Mouse (Mus musculus): Measurements from ENCODE around the gene Ethe1. TPM values are rescaled to one million over a fixed set of nuclear protein-coding genes. Genes with fewer than 3 reads are reported as not detected.

Gene Ethe1
- polyA plus RNA-seq (2017; shearing (Covaris generic)), result 12.2 TPM

GRCm38 (mm10) chr7:24587330-24588105 lies at the start of gene Ethe1, which contains the start of gene Zfp575:
Gene Ethe1, plus strand, starts transcription at chr7:24587543.
Gene Zfp575, minus strand, starts transcription at chr7:24587641.

GRCm38 (mm10) chr7:24546068-24546614 lies 41.2 kb upstream of the Ethe1 start, which contains the start of the genes Pinlyp and Xrcc1:
Gene Pinlyp, minus strand, starts transcription at chr7:24546118.
Gene Xrcc1, plus strand, starts transcription at chr7:24546289.

DNA sequence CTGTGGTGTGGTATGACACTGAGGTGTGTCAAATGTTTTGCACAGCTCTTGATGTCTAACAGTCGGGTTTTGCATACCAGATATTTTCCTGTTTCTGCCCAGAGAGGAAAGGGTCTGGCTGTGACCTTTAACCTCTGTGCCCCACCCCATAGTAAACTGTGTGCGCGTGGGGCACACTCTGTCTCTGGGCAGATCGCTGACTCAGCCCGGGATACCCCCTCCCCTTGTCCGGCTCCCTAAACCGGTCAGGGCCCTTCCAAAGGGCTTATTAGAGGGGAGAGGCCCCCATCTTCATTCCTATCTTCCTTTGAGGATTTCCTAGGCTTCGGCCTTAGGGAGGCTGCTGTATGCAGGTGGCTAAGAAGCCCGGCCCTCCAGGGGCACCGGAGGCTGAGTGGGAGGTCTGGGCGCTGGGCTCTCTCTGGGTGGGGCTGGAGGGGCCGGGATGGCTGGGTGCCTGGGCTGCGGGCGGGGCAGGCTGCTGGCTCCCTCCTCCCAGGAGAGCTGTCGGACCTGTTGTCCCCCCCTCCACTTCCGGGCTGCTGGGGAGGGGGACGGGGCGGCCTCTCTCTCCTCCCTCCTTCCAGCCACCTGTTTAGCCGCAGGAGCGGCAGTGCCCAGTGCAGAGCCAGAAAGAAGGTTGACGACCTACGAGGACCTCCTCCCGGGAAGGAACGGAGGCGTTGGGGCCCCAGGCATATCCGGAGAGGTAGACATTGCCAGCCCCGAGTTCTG lies 23.0 kb downstream of the Ethe1 start, which contains the start of gene Phldb3:
Gene Phldb3 (plus strand): TSS at position 620 of the 735 bp plus-strand sequence.

DNA sequence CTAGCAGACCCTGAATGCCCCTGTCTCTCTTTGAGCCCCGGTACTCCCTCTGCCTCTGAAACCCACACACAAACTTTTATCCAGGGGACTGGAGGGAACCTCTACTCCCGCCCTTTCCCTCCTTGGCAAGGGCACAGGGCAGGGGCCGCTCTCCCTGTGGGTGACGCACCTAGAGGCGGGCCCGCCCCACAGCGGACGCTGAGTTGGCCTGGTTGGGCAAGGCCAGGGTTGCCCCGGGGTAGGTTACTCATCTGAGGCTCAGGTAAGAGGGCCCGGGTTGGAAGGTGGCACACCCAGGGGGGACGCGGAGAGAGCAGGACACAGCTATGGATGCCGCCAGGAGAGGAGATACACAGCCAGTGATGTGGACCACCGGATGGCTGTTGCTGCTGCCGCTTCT lies 48.9 kb downstream of the Ethe1 start, which contains the start of gene Lypd3:
Gene Lypd3 (plus strand): TSS at position 287 of the 400 bp plus-strand sequence.

Other genes with a start within 250 kb of the Ethe1 start
- gene Lypd5, start 238.3 kb upstream of the Ethe1 start, polyA plus RNA-seq (2017; shearing (Covaris generic)), result not detected
- 179 TPM for gene Kcnn4, start 217.3 kb upstream of the Ethe1 start, polyA plus RNA-seq (2017; shearing (Covaris generic))
- 54.1 TPM for gene Smg9, start 187.9 kb upstream of the Ethe1 start, polyA plus RNA-seq (2017; shearing (Covaris generic))
- gene Irgc1, start 135.2 kb upstream of the Ethe1 start, polyA plus RNA-seq (2017; shearing (Covaris generic)), result 0.70 TPM
- 14.3 TPM for gene Plaur, start 125.1 kb upstream of the Ethe1 start, polyA plus RNA-seq (2017; shearing (Covaris generic))
- gene Cadm4, start 105.5 kb upstream of the Ethe1 start, polyA plus RNA-seq (2017; shearing (Covaris generic)), result 0.40 TPM
- 1.0 TPM for gene Zfp428, start 80.5 kb upstream of the Ethe1 start, polyA plus RNA-seq (2017; shearing (Covaris generic))
- not detected for gene AC161166.1, start 75.1 kb upstream of the Ethe1 start, polyA plus RNA-seq (2017; shearing (Covaris generic))
- 3.6 TPM for gene Irgq, start 56.9 kb upstream of the Ethe1 start, polyA plus RNA-seq (2017; shearing (Covaris generic))
- gene Pinlyp, start 41.4 kb upstream of the Ethe1 start, polyA plus RNA-seq (2017; shearing (Covaris generic)), result not detected
- 49.9 TPM for gene Xrcc1, start 41.3 kb upstream of the Ethe1 start, polyA plus RNA-seq (2017; shearing (Covaris generic))
- gene Zfp575, start 98 bp downstream of the Ethe1 start, polyA plus RNA-seq (2017; shearing (Covaris generic)), result 0.22 TPM
- 0.76 TPM for gene Phldb3, start 23.2 kb downstream of the Ethe1 start, polyA plus RNA-seq (2017; shearing (Covaris generic))
- gene Lypd3, start 49.0 kb downstream of the Ethe1 start, polyA plus RNA-seq (2017; shearing (Covaris generic)), result not detected
- gene Tex101, start 89.1 kb downstream of the Ethe1 start, polyA plus RNA-seq (2017; shearing (Covaris generic)), result not detected
- gene BC049730, start 121.7 kb downstream of the Ethe1 start, polyA plus RNA-seq (2017; shearing (Covaris generic)), result not detected
- gene Gm4763, start 139.4 kb downstream of the Ethe1 start, polyA plus RNA-seq (2017; shearing (Covaris generic)), result not detected
- gene Cd177, start 172.8 kb downstream of the Ethe1 start, polyA plus RNA-seq (2017; shearing (Covaris generic)), result not detected
- gene Ceacam10, start 189.7 kb downstream of the Ethe1 start, polyA plus RNA-seq (2017; shearing (Covaris generic)), result not detected